Mouse (Mus musculus) C2C12 (cell line): ENCODE data around the gene Pde4dip. TPM values are rescaled to one million over a fixed set of nuclear protein-coding genes. Genes with fewer than 3 reads are reported as not detected.

ENCODE experiments used
- H3K27me3 ChIP-seq: one replicate; pipeline ENCODE4 v1.6.1; 2011; ENCODE audit not compliant: control insufficient read depth, insufficient read depth, insufficient read length
- H3K36me3 ChIP-seq: one replicate; pipeline ENCODE4 v1.6.1; 2011; ENCODE audit not compliant: control insufficient read depth, insufficient read depth
- H3K4me3 ChIP-seq: one replicate; pipeline ENCODE4 v1.5.1; 2011; ENCODE audit warnings: mild to moderate bottlenecking, control low read depth; ENCODE audit not compliant: poor library complexity, insufficient read depth, severe bottlenecking
- H3K79me2 ChIP-seq: one replicate; pipeline ENCODE4 v1.6.1; 2011; ENCODE audit not compliant: control insufficient read depth, insufficient read depth
- H3K79me3 ChIP-seq: one replicate; pipeline ENCODE4 v1.6.1; 2011; ENCODE audit warnings: low read depth, control low read depth
- H3ac ChIP-seq: one replicate; pipeline ENCODE3; 2011; ENCODE audit warnings: low read depth; ENCODE audit not compliant: control insufficient read depth, insufficient read length
- CEBPB ChIP-seq: IDR thresholded peaks from one replicate; pipeline ENCODE4 v1.6.1; 2011; ENCODE audit warnings: low read depth, mild to moderate bottlenecking, control low read depth, moderate library complexity
- CTCF ChIP-seq: IDR thresholded peaks from one replicate; pipeline ENCODE4 v1.5.1; 2011; ENCODE audit not compliant: control insufficient read depth, insufficient read depth, insufficient read length
- FOSL1 ChIP-seq: IDR thresholded peaks from one replicate; pipeline ENCODE4 v1.8.0; 2011; ENCODE audit warnings: mild to moderate bottlenecking, low read length; ENCODE audit not compliant: poor library complexity, insufficient read depth, severe bottlenecking
- MAX ChIP-seq: IDR thresholded peaks from one replicate; pipeline ENCODE4 v1.6.1; 2011; ENCODE audit warnings: mild to moderate bottlenecking, control low read depth
- MYOD1 ChIP-seq: IDR thresholded peaks from one replicate; pipeline ENCODE4 v1.6.1; 2011; ENCODE audit warnings: low read depth; ENCODE audit not compliant: control insufficient read depth, insufficient read length
- MYOG ChIP-seq: IDR thresholded peaks from one replicate; pipeline ENCODE4 v1.6.1; 2011; ENCODE audit not compliant: control insufficient read depth, insufficient read length; ENCODE audit errors: extremely low read depth
- USF1 ChIP-seq: IDR thresholded peaks from one replicate; pipeline ENCODE4 v1.6.1; 2011; ENCODE audit warnings: low read depth, mild to moderate bottlenecking, control low read depth, moderate library complexity
- polyA plus RNA-seq: library from polyadenylated mRNA; unstranded; fragments of >200 nt; fragmentation: generic; extraction: Trizol; gene quantifications from one replicate; pipeline ENCODE4 v1.2.1, GENCODE M21; 2012; ENCODE audit warnings: missing spikeins

The Pde4dip gene
- polyA plus RNA-seq, 1 experiment = 26.4 TPM

GRCm38 (mm10) chr3:97666154-97666553, 222.4 kb downstream of the Pde4dip start:
- TF ChIP-seq CTCF (no peak), FOSL1 (no peak), CEBPB (no peak), MAX (no peak), USF1 (no peak), MYOG (no peak), MYOD1 (no peak)
- Histone ChIP-seq H3K27me3 (no peaks in the 10 kb centered on the region), H3ac (no peak overlapping the region), H3K36me3 (peaks cover 68% of the 10 kb centered on the region), H3K79me2 (peaks cover 5% of the 10 kb centered on the region), H3K79me3 (peaks cover 4% of the 10 kb centered on the region), H3K4me3 (no peak overlapping the region)

- peaks cover 7% of the 10 kb centered on the region for H3K79me2 ChIP-seq
- TF ChIP-seq MAX = no peak
- no peak for TF ChIP-seq FOSL1
- TF ChIP-seq MYOG = no peak
- no peak for TF ChIP-seq CEBPB
- TF ChIP-seq MYOD1 = no peak
- no peak for TF ChIP-seq USF1
- TF ChIP-seq CTCF = no peak
Measured at GRCm38 (mm10) chr3:97665525-97665924, 223.0 kb downstream of the Pde4dip start.

GRCm38 (mm10) chr3:97661206-97661605, 227.3 kb downstream of the Pde4dip start:
- H3K4me3 ChIP-seq = no peak overlapping the region
- peaks cover 19% of the 10 kb centered on the region for H3K79me2 ChIP-seq
- no peaks in the 10 kb centered on the region for H3K27me3 ChIP-seq
- no peak overlapping the region for H3ac ChIP-seq
- peaks cover 31% of the 10 kb centered on the region for H3K36me3 ChIP-seq
- no peak for TF ChIP-seq MYOD1
- TF ChIP-seq USF1 = no peak
- TF ChIP-seq MAX = no peak
- TF ChIP-seq MYOG = no peak
- no peak for TF ChIP-seq CEBPB
- no peak for TF ChIP-seq CTCF
- no peak for TF ChIP-seq FOSL1
- peaks cover 4% of the 10 kb centered on the region for H3K79me3 ChIP-seq

More at GRCm38 (mm10) chr3:97665525-97665924, 223.0 kb downstream of the Pde4dip start:
- Histone ChIP-seq H3ac (no peak overlapping the region), H3K36me3 (peaks cover 63% of the 10 kb centered on the region), H3K4me3 (no peak overlapping the region), H3K79me3 (peaks cover 4% of the 10 kb centered on the region), H3K27me3 (no peaks in the 10 kb centered on the region)

- TF ChIP-seq FOSL1 = no peak
- TF ChIP-seq CEBPB = no peak
- no peak for TF ChIP-seq USF1
- no peak for TF ChIP-seq MYOG
- no peak for TF ChIP-seq MYOD1
- no peak for TF ChIP-seq CTCF
- TF ChIP-seq MAX = no peak
- H3ac ChIP-seq = no peak overlapping the region
- peaks cover 4% of the 10 kb centered on the region for H3K79me3 ChIP-seq
- peaks cover 19% of the 10 kb centered on the region for H3K79me2 ChIP-seq
- H3K27me3 ChIP-seq = no peaks in the 10 kb centered on the region
- H3K36me3 ChIP-seq = peaks cover 19% of the 10 kb centered on the region
- no peak overlapping the region for H3K4me3 ChIP-seq
Measured at GRCm38 (mm10) chr3:97659746-97660145, 228.8 kb downstream of the Pde4dip start.

- H3ac ChIP-seq = peak overlapping the region; percentile 64
- peak overlapping the region; percentile 78 for H3K4me3 ChIP-seq
- peaks cover 4% of the 10 kb centered on the region for H3K79me3 ChIP-seq
- H3K27me3 ChIP-seq = no peaks in the 10 kb centered on the region
- H3K79me2 ChIP-seq = peaks cover 19% of the 10 kb centered on the region
- H3K36me3 ChIP-seq = peaks cover 14% of the 10 kb centered on the region
- TF ChIP-seq CTCF = no peak
- TF ChIP-seq CEBPB = no peak
- no peak for TF ChIP-seq MYOG
- no peak for TF ChIP-seq USF1
- no peak for TF ChIP-seq FOSL1
- TF ChIP-seq MAX = no peak
- TF ChIP-seq MYOD1 = no peak
Measured at GRCm38 (mm10) chr3:97658426-97659193, 229.9 kb downstream of the Pde4dip start.
